Mouse (Mus musculus) embryonic fibroblast, embryonic 13.5 days (primary cell): ENCODE results near the gene Drosha.

Source experiments
- CTCF ChIP-seq: IDR thresholded peaks from 2 replicates; pipeline ENCODE4 v1.5.1; 2011; ENCODE audit warnings: mild to moderate bottlenecking, control low read depth, low read length, moderate library complexity, borderline replicate concordance; ENCODE audit not compliant: insufficient read depth
- POLR2A ChIP-seq: IDR thresholded peaks from 2 replicates; pipeline ENCODE4 v1.6.1; 2011; ENCODE audit warnings: low read depth, mild to moderate bottlenecking, control low read depth, low read length, moderate library complexity

DNA sequence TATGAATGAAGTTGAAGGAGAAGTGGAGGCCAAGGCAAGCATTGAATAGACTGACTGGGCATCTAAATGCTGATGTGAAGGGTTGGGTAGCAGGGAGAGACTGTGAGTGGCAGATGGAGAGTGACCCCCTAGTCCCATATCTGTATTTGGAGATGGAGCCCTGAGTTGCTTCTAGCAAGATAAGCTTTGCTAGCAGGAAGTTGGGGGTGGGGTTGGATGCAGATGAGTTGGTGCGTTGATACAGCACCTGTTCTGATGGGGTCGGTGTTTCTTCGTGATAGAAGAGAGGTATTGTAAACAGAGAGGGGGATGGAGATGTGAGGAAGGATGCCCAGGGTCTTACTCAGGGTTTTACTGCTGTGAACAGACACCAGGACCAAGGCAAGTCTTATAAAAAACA is 5.3 kb downstream of the Drosha start:
- no peak for TF ChIP-seq CTCF
- TF ChIP-seq POLR2A: no peak
